In genomic region chr6:95484183-95484818, GRCm38 (mm10) we compare ENCODE assay signal across 9 mouse cellular contexts.
DNase-seq lines count a peak whose midpoint lies in the region; ATAC-seq lines count a peak whose summit lies in the region.
"Had no signal": no experiment of that assay in that cellular context is flagged by ENCODE, and none has a peak within 500 bp of the region (broad histone marks: within the 10 kb centered on the region; RNA-seq: fewer than 3 reads in every experiment).

No protein-coding gene starts in this region.

- DNase-seq in lung, adult 18-20 months = no peak
- DNase-seq in cerebellum, adult 9-10 months = peak; percentile 26
- peak; percentile 44 to 75 for DNase-seq in frontal cortex, postnatal 36 days (ENCODE audit: low spot score in 2 of 2)
- DNase-seq in kidney, adult 8-10 months = peak; percentile 6 to 45
- peak; percentile 63 for DNase-seq in limb, embryonic 11.5 days (ENCODE audit: low spot score)
- no peak for DNase-seq in urinary bladder, postnatal 10 days (ENCODE audit: low spot score)

- no peaks in the 10 kb centered on the region for H3K36me3 ChIP-seq in lung, embryonic 15.5 days
- H3K36me3 ChIP-seq in limb, embryonic 11.5 days (ENCODE audit: control insufficient read depth, insufficient read depth, low read length) = no peaks in the 10 kb centered on the region
- no peaks in the 10 kb centered on the region for H3K36me3 ChIP-seq in neural tube, embryonic 15.5 days

- peak; percentile 66; the same call in 1 of the 2 replicates for ATAC-seq in lung, embryonic 15.5 days (ENCODE audit: borderline replicate concordance, extremely low read depth, low FRiP score, low TSS enrichment)
- no peak for ATAC-seq in limb, embryonic 11.5 days (ENCODE audit: insufficient number of reproducible peaks, low FRiP score, low TSS enrichment, low read depth)
- peak; percentile 74 for ATAC-seq in neural tube, embryonic 15.5 days (ENCODE audit: low FRiP score)

- H3K4me1 ChIP-seq in lung, embryonic 15.5 days = no peaks in the 10 kb centered on the region
- peaks cover 2% of the 10 kb centered on the region; the same call in 1 of the 2 replicates for H3K4me1 ChIP-seq in limb, embryonic 11.5 days (ENCODE audit: control insufficient read depth, insufficient read depth, low read length)
- H3K4me1 ChIP-seq in neural tube, embryonic 15.5 days = peaks cover 13% of the 10 kb centered on the region

- H3K27ac ChIP-seq in lung, embryonic 15.5 days = no peak overlapping the region
- H3K27ac ChIP-seq in limb, embryonic 11.5 days (replicated peaks; ENCODE audit: low read depth, low read length) = no peak overlapping the region
- H3K27ac ChIP-seq in neural tube, embryonic 15.5 days (replicated peaks) = no peak overlapping the region
- H3K27ac ChIP-seq: macrophage had no signal

- no peak overlapping the region for H3K4me2 ChIP-seq in lung, embryonic 15.5 days
- no peak overlapping the region for H3K4me2 ChIP-seq in limb, embryonic 11.5 days (ENCODE audit: low read depth, severe bottlenecking)
- H3K4me2 ChIP-seq in neural tube, embryonic 15.5 days = no peak overlapping the region

- WGBS in lung, embryonic 15.5 days = 60% methylated on average over 7 of the region's 7 CpGs
- WGBS in limb, embryonic 11.5 days = 62% methylated on average over 7 of the region's 7 CpGs
- WGBS in neural tube, embryonic 15.5 days = 58% methylated on average over 7 of the region's 7 CpGs

- no peaks in the 10 kb centered on the region for H3K27me3 ChIP-seq in lung, embryonic 15.5 days
- H3K27me3 ChIP-seq in limb, embryonic 11.5 days (ENCODE audit: control insufficient read depth, insufficient read depth, low read length) = no peaks in the 10 kb centered on the region
- 0 out of 2 replicates have a peak, but pooled peaks cover 4% of the 10 kb centered on the region for H3K27me3 ChIP-seq in neural tube, embryonic 15.5 days (replicated peaks)

- no peak overlapping the region for H3K4me3 ChIP-seq in lung, embryonic 15.5 days
- H3K4me3 ChIP-seq in limb, embryonic 11.5 days (ENCODE audit: low read depth, low read length) = no peak overlapping the region
- no peak overlapping the region for H3K4me3 ChIP-seq in neural tube, embryonic 15.5 days (replicated peaks)

- no peak overlapping the region for H3K9ac ChIP-seq in lung, embryonic 15.5 days
- no peak overlapping the region for H3K9ac ChIP-seq in limb, embryonic 11.5 days (ENCODE audit: low read length)
- no peak overlapping the region for H3K9ac ChIP-seq in neural tube, embryonic 15.5 days (replicated peaks)

- no peaks in the 10 kb centered on the region for H3K9me3 ChIP-seq in lung, embryonic 15.5 days
- no peaks in the 10 kb centered on the region; the same call in 1 of the 2 replicates for H3K9me3 ChIP-seq in limb, embryonic 11.5 days (ENCODE audit: control insufficient read depth, low read length)
- no peaks in the 10 kb centered on the region for H3K9me3 ChIP-seq in neural tube, embryonic 15.5 days (replicated peaks)

Comparison
In these comparisons a context has a peak if more than half of its experiments do, and no peak if none do; other contexts are left out.
1. DNase-seq: peak in cerebellum, adult 9-10 months (single experiment), frontal cortex, postnatal 36 days (2 of 2), kidney, adult 8-10 months (2 of 2) and limb, embryonic 11.5 days (single experiment); none in lung, adult 18-20 months (0 of 2) and urinary bladder, postnatal 10 days (single experiment).